Mouse (Mus musculus): ENCODE data around the gene Dynlt1a.
"Not testable (repeated sequence)": the region's sequence is repeated elsewhere in the genome, so short reads cannot be mapped to it uniquely, and the experiment has no call there.

Dynlt1a gene

DNA sequence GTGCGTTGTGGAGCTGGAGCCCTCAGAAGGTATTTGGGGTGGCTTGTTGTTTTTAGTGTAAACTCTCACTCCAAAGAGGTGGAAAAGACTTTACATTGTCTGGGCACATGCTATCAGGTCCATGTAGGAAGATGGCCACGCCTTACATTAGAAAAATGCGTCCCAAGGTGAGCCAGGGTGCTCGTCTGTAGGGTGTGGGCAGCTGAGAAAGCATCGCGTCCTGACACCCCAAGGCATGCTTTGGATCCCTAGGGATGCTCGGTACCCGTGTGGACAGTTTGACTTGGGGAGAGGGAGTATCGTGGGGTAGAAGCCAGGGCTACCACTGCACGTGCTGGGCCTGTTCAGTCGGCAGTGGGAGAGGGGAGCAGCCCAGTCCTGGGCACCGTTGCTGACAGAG, 28.3 kb downstream of the Dynlt1a start:
- not testable (repeated sequence) for DNase-seq (ENCODE audit: low spot score in 2 of 2)

DNA sequence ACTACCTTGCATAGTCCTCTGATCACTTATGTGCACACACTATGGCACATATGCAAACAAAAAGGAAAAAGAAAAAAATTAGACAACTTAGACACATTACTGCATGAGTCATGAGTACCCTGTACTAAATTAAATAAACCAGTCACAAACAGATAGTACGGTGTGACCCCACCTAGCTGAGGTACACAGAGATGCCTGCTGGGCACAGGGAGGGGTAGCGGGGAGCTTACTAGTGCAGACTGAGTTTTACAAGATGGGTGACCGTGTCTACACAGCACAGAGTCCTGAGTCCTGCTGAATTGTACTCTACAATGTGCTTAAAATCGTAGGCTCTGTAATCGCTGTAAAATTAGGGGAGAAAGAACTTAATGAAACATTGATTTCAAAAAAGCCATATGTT, 31.1 kb downstream of the Dynlt1a start:
- DNase-seq (ENCODE audit: low spot score in 2 of 2): not testable (repeated sequence)

DNA sequence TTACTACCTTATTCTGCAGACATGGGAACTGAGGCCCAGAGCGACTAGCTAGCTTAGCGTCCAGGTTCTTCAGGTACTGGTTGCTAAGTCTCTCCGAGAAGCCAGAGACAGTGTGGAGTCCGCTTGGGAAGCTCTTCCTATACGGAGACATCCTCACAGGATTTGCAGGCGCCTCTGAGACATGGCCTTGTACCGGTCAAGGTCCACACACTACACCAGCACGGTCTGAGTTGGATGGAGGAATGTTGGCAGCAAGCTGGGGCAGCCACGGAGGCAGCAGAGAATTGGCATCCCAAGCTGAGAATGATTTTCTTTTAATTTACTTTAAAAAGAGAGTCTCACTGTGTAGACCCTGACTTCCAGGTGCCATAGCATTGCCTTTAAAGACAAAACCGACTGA, 34.2 kb downstream of the Dynlt1a start:
- not testable (repeated sequence) for DNase-seq (ENCODE audit: low spot score in 2 of 2)

DNA sequence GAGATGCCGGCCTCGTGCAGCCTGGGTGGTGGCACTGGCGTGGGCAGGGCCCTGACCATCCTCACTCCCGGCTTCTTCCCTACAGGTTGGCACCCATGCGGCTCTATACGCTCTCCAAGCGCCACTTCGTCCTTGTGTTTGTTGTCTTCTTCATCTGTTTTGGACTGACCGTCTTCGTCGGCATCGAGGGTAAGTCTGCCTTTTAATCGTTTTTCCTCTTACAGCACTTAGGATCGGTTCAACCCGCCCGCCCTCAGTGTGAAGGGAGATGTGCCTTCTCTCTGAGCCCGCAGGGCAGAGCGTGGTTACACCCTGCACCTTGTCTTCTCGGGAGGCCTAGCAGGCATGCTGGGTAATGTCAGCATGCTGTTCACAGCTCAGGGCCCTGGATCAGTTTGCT, 36.8 kb downstream of the Dynlt1a start:
- DNase-seq (ENCODE audit: low spot score in 2 of 2): not testable (repeated sequence)

DNA sequence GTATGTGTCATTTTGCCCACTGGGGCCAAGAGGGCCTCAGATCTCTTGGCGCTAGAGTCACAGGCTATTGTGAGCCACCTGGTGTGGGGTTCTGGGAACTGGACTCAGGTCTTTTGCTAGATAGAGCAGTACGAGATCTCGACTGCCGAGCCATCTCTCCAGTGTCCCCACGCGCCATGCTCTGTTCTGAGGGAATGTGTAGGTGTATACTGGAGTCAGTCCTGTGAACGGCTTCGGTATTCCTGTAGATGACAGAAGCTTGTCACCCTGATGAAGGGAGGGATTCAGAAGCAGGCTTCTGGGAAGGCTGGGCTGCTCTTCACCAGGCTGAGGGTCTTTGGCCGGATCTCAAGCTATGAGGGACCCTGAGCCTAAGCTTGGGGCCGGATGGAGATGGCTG, 37.5 kb downstream of the Dynlt1a start:
- DNase-seq (ENCODE audit: low spot score in 2 of 2): not testable (repeated sequence)

DNA sequence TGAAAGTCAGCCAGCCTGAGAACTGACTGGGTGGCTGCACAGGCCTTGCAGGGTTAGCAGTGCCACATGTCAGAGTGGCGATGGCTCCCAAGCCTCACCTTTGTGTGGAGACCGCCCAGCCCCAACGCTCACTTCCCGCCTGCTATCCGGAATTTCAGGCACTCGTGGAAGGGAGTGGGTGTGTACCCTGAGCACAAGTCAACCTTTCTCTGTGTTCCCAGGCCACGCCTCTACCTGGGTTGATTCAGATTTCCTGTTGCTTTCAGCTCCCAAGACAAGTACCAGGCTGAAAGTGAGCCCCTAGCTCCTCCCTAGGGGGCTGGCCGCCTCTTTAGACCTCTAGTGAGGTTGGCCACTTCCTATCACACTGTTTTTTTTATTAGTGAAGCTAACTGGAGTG, 38.1 kb downstream of the Dynlt1a start:
- DNase-seq (ENCODE audit: low spot score in 2 of 2): not testable (repeated sequence)

DNA sequence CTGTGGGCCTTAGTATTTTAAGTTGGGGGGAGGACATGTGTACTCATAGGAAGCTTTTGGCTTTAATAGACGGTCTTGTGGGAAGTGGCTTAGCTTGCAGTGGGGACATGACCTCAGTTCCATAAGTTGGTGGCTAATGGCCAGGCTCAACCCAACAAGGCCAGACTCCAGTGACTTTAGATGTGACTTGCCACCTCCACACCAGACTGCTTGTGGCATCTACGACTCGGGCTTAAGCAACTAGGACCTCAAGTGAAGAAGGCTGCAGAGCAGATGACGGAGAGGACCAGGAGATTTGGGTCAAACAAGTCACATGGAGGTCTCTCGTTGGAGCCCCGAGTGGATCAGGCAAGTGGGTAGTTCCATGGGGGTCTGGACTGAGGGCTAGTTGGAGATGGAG, 42.6 kb downstream of the Dynlt1a start:
- DNase-seq (ENCODE audit: low spot score in 2 of 2): peak in 1 of 2 experiments; percentile 6

DNA sequence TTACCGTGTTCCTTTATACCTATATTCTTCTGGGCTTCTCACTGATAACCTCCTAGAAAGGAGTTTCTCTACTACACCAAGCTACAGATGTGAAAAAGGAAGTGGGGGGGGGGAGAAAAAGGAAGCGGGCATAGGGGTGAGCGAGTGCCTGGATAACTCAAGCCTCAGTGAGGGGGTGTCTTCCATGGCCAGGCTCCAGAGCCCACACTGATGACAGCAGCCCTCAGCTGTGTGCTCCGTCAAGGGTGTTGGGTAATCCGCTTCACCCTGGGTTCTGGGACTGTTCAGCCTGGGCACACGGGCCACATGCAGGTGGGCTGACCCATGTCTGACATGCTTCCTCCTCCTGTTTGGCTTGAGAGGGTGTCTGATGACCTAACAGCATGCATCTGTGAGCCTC, 45.3 kb downstream of the Dynlt1a start:
- not testable (repeated sequence) for DNase-seq (ENCODE audit: low spot score in 2 of 2)

DNA sequence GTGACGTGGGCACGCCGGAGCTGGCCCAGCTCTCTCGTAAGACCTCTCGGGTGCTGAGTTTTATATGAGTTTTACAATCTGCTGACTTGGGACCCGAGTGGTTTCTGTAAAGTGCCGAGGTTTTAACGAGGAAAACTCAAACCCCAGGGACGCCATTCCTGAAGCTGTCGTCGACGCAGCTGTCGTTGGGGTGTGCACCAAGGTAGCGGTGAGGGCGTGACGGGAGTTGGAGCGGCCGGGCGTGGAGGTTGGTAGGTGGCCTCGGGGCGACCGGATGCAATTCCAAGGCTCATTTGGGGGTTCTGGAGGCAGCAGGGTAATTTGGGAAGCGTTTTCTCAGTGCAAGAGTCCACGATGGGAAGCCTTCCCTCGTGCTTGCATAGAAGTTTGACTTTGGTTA, 46.5 kb downstream of the Dynlt1a start:
- DNase-seq (ENCODE audit: low spot score in 2 of 2): not testable (repeated sequence)

DNA sequence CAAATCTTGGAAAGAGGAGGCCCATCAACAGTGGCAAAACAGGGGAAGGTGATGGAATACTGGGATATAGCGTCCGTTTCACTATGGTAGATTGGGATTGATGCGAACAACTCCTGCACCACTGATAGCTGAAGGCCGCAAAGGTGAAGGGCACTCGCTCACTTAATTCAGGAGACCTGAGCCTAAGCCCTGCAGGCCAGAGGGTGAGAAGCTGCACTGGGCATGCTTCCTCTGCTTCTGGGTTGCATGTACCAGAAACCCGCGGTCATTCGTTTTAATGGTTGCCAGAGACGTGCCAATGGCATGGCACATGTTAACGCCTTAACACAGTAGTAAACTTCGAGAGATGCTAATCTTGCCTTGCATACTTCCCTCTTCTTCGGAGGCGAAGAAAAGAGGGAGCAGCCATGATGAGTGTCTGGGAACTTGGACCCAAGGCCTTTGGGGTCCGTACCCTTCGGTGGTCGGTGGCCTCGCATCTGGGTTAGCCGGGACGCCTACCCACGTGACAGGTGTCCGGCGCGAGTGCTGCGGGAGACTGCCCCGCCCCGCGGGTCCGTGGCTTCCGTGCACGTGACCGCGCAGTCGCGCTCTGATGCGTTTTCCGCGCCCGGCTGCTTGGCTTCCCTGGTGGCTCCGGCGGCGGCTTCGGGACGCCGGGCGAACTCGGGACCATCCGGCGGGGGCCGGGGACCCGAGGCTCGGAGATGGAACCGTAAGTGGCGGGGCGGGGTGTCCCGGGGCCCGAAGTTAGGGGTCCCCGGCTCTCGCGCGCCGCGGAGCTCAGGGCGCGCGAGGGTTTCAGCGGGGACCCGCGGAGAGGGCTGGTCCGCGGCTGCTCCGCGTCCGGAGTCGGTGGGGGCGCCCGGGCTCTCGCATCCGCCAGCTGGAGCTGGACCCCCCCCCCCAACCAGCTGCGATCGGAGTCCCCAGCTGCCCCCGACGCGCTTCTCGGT, 47.1 kb downstream of the Dynlt1a start:
- DNase-seq (ENCODE audit: low spot score in 2 of 2): peak in 1 of 2 experiments; percentile 24

DNA sequence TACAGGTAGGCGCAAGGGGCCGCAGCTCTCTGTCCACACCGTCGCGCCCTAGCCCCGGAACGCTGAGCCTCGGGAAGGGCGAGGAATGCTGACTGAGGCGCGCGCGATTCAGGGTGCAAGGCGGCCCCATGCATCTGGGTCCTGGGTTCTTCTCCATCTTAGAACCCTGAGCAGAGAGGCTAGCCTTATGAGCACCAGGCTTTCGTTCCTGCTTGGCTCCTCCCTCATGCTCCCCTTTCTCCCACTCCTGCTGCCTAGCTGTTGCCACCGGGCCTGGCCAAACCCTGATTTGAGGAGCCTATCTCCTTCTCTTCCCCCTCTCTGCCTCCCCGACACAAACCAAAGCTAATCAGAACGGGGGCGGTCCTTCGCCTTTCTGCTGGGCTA, 60.2 kb downstream of the Dynlt1a start:
- DNase-seq (ENCODE audit: low spot score in 2 of 2): peak in 1 of 2 experiments; percentile 13

DNA sequence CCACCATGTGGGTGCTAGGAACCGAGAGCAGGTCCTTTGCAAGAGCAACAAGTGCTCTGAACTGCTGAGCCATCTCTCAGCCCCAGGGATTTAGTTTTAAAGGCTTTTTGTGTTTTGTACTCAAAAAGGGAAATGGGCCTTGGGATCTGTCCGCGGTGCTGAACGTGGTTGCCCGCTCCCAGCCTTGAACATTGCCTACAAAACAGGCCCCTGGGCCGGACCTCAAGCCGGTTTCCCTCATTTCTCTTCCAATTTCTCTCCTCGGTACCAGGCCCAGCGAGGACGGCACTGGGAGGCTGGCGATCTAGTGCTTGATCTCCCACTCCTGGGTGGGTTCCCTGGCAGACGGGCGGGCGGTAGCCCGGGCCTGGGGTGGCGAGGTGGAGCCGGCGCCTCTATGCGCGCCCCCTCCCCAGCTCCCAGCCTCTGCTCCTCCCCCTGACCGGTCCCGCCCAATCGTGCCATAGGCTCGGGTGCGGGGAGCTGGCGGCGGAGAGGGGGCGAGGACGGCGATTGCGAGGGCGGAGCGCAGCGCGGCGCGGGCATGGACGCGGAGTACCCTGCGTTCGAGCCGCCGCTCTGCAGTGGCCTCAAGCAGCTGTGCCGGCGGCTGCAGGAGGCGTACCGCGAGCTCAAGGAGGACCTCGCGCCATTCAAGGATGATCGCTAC, 60.8 kb downstream of the Dynlt1a start, which contains the start of gene Tmem181a:
Tmem181a (plus strand) TSS at position 461 of the 670 bp plus-strand sequence.
- not testable (repeated sequence) for DNase-seq (ENCODE audit: low spot score in 2 of 2)
